Mouse (Mus musculus) lung, adult 18-20 months (tissue): ENCODE data around the gene Ccnf.

Experiments used
- DNase-seq, 2 experiments: peaks; one replicate each; pipeline ENCODE4 v3.0.0; 2022; ENCODE audit warnings: mixed read lengths in 2 of 2

The Ccnf gene

DNA sequence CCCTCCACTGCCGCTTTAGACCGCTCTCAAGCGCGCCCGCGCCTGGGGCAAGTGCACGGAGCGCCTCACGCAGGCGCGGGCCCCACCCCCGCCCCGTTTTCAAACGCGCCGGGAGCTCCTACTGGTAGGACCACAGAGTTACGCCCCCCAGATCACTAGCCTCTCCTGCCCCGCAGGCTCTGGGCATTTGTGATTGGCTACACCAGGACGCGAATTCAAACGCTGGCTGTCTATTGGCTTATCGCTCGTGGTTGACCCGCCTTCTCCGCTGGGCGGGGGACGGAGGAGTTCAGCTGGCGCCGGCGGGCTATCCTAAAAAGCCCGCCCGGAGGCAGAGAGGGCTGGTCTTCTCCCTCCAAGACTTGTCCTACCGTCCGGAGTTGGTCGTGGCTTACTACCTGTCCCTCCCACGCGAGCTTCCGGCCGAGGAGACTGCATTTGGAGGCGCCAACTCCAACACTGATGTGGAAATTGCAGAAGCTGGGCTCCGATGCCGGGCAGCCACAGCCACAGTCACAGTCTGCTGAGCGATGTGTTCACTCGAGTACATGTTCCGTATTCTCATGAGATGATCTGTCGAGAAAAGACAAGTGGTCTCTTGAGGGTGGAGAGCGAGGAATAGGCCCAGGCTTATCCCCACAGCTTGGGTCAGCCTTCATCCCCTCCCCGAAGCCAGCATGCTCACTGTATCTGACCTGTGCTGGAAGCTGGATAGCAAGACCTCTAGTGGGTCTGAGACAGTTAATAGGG, at the start of gene Ccnf:
Gene Ccnf, minus strand, starts transcription at position 165 of the 750 bp plus-strand sequence.
- peak; percentile 98 for DNase-seq

DNA sequence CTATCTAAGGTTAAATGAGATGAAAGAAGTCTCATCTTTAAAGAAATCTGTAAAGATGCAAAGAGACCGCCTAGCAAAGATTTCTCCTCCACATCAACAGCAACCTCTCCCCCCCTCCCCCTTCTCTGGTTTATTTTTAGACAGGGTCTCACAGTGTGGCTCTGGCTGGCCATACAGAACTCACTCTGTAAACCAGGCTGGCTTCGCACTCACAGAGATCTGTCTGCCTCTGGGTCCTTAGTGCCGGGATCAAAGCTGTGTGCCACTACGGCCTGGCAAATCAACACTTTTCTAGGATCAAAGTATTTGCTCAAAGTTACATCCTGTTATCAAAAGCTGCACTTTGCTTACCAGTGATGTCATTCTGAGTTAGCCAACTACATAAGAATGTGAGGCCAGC, 49.4 kb upstream of the Ccnf start:
- DNase-seq, result no peak

DNA sequence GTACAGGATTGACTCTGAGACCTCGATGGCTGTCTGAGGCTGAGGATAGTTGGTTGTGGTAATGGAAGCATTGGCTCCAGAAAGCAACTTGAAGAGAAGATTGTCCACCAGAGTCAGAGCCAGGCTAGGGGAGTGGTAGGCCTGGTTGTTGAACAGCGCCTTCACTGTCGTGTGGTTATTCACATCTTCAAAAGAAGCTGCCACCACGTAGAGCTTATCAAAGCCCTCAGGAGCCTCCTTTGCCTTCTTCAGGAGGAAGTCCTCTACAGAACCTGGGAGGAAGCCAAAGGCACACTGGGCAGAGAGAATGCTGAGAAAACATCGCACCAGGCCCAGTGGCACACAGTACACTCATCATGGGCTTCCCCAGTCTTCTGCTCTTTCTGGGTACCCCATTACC, 38.1 kb upstream of the Ccnf start:
- DNase-seq, result no peak

DNA sequence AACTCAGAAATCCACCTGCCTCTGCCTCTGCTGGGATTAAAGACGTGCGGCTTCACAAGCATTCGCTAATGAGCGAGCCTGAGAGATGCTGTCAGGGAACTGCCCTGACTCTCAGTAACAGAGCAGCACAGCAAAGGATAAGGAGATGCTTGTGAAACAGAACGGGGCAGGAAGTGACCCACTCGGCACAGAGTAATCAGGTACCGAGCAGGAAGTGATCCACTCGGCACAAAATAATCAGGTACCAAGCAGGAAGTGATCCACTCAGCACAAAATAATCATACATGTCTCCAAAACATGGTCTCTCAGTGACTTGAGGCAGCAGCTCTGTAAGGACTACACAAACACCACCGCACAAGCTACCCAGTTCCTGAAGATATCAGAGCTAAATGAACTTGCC, 37.2 kb upstream of the Ccnf start:
- DNase-seq, result no peak

DNA sequence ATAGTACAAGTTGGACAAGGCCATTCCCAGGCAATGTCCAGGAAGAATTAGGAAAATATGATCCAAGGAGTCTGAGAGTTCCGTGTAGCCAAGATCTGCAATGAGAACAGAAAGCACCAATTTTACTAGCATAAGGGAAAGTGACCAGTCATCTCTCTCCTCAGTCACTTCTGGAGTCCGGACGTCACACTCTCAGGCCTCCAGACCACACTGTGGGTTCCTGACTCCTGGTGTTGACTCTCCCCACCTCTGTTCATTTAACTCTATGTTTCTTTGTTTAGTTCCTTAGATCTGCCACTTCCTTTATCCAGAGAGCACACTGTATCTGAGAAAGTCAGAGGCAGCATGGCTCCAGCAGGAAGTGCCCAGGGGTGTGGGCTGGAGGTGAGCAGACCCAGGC, 34.4 kb upstream of the Ccnf start:
- no peak for DNase-seq

DNA sequence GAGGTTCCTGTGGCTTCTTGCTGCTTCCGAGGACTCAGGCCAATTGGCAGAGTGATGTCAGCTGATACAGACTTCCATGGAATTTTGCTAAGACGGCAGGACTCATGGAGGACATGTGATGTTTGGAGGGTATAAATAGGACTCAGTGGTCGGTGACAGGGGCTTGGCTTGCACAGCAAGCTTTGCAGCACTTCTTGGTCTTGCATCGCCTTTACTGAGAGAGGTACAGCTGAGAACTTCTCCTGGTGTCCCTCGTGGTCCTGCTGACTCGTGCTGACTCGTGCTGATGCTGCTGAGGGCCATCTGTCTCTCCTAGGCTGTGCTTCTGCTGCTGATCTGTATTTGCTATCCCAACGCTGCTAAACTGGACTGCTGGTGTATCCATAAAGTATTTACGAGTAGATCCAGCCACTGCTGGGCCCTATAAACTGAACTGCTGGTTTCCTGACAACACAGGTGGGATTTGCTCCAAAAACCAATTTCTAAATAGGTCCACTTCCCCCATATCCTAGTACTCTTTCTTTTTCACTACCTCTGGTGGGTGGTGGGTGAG, 32.1 kb upstream of the Ccnf start:
- DNase-seq, result no peak

DNA sequence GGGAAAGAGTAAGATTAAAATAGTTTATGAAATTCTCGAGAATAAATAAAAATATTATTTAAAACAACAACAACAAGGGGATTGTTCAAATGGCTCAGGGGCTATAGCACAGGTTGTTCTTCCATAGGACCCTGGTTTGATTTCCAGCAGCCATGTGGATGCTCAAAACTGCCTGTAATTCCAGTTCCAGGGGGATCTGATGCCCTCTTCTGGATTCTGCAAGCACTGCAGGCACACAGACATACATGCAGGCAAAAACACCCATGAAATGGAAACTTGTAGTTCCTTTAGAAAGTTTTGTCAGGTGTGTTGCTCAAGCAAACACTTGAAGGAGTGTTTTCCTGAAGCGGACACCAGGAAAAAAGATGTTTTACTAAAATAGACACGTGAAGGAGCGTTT, 31.4 kb upstream of the Ccnf start:
- DNase-seq, result no peak

DNA sequence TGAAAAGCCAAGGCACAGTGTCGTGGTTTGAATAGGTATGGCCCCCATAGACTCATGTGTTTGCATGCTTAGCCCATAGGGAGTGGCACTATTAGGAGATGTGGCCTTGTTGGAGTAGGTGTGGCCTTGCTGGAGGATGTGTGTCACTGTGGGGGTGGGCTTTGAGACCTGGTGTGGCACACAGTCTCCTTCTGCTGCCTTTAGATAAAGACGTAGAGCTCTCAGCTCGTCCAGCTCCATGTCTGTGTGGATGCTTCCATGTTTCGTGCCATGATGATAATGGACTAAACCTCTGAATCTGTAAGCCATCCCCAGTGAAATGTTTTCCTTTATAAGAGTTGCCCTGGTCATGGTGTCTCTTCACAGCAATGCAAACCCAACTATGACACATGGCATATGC, 28.6 kb upstream of the Ccnf start:
- no peak for DNase-seq

DNA sequence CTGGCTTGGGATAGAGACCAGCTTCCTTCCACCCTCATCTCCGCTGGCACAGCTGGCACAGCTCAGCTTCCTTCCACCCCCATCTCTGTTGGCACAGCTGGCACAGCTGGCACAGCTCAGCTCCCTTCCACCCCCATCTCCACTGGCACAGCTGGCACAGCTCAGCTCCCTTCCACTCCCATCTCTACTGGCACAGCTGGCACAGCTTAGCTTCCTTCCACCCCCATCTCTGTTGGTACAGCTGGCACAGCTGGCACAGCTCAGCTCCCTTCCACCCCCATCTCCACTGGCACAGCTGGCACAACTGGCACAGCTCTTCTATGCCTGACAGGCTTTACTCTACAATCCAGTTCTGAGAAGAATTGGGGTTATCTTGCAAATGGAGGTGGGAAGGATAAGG, 15.8 kb upstream of the Ccnf start:
- no peak for DNase-seq

DNA sequence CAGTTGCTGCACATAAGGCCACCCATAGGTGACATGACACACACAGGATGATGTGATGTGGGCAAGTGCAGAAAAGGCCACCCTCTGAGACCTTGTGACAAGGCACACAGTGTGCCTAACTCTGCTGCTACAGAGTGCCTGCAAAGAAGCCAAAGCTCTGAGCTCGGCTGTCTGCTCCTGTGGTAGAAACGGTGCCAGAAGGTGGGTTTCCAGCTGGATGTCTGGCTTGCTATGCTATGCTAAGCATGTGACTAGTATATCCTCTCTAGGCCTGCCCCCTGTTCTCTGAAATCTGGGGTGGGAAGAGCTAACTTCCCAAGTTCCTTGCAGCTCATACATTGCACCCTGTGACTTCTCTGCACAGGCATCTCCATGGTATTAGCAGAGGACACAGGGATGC, 13.5 kb upstream of the Ccnf start:
- no peak for DNase-seq

DNA sequence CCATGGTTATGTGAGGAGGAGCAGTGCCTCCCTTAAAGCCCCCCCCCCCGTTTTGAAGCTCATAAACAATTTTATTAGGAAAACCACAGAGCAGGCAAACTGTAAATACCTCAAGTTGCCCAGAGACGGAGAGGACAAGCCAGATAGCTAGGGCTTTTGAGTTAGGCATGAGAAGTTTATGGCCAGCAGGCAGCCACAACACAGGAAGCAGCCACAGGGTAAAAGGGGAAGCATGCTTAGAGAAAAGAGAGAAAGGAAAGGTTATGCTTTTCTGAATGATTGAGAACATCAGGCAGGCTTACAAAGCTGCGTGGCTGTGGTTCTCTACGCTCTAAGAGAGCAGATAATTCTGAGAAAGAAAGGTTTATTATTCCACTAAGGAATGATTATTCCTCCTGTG, 9.2 kb upstream of the Ccnf start:
- DNase-seq, result no peak

DNA sequence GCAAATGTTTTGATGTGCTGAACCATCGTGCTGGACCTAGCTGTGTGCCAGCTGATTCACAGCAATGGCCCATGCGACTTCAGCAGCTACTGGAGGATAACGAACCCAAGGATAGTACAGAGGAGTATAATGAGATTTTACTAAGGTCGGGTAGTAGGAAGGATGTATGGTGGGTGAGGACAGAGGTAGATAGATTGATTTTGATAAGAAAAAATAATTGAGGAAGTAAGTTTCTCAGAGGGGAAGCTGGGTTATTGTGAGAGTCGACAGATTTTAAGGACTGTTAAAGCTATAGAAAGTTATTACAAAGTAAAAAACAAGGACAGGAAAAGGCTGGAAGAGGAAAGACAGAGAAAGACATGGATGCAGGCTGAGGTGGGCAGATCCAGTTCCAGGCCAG, 8.4 kb upstream of the Ccnf start:
- DNase-seq, result no peak

DNA sequence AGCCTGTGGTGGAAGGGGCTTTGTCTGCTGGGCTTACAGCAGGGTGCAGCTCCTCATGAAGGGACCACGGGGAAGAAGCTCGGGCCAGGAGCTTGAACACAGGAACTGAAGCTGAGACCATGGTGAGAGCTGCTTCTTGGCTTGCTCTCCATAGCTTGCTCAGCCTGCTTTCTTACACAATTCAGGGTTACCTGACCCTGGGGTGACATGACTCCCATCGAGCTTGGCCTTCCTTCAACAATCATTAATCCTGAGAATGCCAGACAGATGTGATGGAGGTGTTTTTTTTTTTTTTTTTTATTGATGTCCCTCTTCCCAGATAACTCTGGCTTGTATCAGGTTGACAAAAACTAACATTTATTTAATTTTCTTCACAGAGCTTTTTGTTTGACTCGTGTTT, 7.7 kb upstream of the Ccnf start:
- no peak for DNase-seq

DNA sequence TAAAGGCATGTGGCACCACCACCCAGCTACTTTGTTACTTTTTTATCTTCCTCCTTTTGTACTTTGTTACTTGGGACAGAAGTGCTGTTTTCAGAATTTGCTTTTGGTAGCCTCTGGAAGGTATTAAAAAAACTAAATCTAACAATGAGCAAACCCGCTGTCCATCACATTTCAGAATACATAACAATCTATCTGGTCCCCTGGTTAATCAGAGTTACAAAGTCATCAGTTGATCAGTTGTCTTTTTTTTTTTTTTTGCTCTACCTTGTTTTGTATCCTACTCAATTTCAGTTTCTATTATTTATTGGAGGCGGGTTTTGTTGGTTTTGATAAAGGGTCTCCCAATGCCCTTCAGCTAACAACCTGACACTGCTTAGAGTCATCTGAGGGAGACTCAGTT, 1.0 kb upstream of the Ccnf start:
- no peak for DNase-seq

DNA sequence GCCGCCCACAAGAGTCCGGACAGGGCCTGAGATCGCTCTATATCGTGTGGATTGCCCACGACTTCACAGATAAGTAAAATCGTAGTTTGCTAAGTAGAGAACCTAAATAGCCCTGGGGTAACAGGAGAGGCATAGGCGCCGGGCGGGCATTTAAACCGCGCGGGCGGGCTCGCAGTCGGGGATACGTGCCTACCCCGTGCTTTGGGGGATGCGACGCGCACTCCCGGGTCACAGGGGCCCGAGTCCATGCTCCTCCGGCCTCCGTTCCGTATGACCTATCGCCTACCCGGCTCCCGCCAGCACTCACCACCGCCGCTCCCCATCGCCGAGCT, 330 bp downstream of the Ccnf start:
- DNase-seq, result no peak

DNA sequence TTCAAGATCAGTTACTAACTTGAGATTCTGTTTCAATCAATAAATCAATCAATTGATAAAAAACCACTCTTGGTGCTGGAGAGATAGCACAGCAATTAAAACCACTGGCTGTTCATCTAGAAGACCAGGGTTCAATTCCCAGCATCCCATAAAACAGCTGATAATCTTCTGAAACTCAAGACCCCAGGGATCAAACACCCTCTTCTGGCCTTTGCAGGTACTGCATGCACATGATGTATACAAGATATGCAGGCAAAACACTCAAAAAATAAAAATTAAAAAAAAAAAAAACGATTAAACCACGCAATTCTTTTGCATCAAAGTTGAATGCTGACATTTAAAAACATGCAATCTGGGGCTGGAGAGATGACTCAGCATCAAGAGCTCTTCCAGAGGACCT, 2.6 kb downstream of the Ccnf start:
- no peak for DNase-seq

DNA sequence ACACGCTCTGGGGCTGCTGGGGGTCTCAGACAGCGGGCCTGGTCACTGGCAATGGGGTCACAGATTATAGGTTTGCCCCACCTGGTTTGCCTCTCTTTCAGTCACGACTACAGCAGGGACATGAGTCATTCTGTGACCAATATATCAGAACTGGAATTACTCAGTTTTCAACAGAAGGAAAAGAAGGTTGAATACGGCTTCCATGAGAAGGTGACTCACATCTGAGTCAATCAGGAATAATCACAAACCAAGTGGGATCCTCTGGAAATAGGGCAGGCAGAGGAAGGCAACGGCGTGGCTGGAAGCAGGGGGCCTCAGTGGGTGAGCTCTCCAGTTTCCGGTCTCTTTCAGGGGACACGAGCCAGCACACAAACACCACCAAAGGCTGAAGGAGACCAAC, 7.2 kb downstream of the Ccnf start:
- no peak for DNase-seq

DNA sequence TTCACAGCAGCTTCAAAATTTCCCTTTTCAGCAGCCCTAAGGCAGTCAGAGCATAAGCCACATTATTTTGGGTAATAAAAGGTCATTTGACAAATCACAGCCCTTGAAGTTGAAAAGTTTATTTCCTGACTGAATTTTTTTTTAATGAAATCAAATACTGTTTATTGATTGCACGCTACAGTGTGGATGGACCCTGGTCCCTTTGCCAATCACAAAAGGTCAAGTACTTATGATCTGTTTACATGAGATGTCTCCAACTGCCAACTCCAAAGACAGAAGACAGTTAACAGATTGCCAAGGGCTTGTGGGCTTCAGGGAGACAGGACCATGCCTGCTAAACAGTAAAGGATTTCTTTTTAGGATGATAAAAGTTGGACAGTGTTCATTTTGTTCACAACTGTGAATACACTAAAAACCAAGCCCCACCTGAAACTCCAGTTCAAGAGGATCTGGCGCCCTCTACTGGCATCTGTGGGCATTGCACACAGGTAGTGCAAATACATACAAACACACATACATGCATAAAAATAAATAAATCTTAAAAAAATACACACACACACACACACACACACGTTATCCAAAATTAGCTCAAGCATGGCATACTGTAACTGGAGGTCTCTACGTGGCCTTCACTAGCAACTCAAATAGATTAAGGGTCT, 7.8 kb downstream of the Ccnf start:
- peak in 1 of 2 experiments; percentile 16 for DNase-seq

DNA sequence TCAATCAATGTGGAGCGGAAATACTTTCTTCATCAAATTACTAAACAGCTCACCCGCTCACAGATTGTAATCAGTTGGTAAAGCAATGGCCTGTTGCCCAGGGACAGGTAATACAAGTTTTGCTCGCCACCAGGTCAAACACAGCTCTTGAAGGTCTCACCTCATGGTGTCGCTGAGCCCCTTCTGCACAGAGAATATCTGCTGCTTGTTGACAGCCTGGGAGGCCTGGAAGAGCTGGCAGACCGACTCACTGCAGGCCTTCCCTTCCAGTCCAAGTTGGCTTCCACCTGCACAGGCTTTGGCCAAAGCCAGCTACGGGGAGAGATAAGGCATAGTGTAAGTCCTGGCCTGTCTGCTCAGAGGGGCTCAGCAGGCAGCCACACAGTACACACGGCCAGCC, 14.4 kb downstream of the Ccnf start:
- DNase-seq, result peak in 1 of 2 experiments; percentile 20

DNA sequence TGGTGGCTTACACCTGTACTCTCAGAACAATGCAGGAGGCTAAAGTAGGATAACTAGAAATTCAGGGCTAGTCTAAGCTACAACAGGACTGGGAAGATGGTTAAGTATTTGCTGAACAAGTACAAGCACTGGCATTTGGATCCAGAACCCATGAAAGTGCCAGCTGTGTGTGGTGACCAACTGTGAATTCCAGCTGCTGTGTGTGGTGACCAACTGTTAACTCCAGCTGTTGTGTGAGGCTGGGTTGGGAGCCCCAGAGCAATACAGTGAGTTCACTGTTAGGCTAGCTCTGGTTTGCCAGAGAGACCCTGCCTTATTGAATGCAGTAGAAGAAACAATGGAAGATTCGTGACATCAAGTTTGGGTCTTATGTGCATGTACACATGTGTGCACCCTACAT, 14.8 kb downstream of the Ccnf start:
- DNase-seq, result no peak

DNA sequence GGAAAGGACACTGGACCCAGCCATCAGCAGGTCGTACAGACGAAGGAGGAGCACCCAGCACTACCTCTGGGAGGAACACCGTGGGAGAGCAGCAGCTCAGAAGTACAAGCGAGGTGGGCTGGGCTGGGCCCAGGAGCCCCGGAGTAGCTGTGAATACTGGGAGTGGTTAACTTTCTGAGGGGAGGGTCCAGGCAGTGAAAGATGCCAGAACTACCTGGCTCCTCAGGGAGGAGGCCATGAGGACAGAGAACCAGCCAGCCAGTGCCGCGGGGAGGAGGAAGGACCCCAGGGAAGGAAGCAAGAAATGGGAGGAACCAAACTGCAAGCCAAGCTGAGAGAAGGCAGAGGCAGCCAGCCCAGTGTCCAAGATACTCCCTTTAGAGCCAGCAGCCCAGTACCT, 23.3 kb downstream of the Ccnf start:
- DNase-seq, result no peak

DNA sequence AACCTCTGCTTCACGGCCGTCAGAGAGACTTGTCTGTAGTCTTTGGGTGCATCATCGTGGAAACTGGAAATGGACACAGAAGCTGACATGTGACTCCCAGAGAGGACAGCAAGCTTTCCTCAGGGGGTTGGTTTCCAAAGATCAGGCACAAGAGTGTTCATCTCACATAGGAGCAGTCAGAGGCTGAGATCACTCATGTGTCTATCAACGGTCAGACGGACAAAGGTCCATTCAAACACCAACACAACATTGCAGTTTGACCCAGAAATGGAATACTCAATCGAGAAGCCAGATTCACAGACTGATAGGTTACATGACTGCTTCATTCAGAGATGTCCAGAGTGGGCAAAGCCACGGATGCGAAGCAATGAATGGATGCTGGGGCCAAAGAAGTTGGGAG, 24.6 kb downstream of the Ccnf start:
- no peak for DNase-seq

DNA sequence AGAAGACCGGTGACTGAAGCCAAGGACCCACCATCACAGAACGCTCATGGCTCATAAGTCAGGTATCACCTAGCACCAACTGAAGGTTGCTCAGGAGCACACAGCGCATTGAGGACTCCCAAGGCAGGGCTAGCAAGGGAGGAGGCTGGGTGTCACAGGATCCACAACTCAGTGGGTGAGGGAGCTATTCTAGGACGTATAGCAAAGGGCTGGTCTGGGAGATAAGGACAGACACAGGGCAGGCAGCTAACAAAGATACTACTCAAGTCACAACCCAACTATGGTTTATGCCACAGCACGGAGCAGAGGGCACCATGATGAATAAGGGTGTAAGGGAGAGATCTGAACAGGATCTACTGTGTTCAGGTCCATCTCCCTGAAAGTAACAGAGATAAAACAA, 25.4 kb downstream of the Ccnf start:
- DNase-seq, result no peak

DNA sequence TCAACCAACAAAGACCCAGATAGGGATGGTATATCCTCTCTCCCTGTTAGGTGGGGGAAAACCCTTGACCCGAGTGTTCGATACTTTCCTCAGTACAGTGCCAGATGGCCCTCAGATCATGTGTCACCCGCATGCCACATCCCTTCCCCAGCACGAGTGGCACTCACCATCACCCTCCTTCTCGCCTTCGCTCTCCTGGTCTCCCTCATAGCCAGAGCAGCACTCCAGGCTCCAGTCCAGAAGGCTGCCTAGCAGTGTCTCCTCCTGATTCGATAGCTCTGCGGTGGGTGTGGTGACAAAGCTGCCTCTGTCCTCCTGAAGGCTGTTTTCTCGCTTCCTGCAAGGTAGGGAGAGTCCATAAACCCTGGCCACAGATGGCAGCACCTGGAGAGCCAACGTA, 26.5 kb downstream of the Ccnf start:
- no peak for DNase-seq

DNA sequence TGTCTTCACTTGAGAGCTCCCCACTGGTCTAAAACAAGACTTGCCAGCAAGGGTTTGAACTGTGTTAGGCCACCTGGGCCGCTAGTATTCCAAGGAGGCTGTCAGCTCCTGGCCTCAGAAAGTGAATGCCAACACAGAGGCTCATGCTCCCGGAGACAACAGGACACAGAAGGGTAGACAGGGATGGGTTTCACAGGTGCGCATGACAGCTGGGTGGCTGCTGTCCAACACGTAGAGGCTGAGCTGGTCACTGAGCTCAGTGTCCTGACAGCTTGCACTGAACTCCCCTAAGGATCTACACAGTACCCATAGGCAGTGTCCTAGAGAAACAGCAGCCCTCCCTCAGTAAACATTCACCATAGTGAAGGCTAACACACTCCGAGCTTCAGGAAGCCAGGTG, 27.8 kb downstream of the Ccnf start:
- no peak for DNase-seq
